Mouse (Mus musculus) heart, postnatal 25 days (tissue): ENCODE results near the gene Galnt13. TPM values are rescaled to one million over a fixed set of nuclear protein-coding genes. Genes with fewer than 3 reads are reported as not detected.
"Not testable (repeated sequence)": the region's sequence is repeated elsewhere in the genome, so short reads cannot be mapped to it uniquely, and the experiment has no call there.

Source experiments
- DNase-seq: peaks from one replicate; pipeline ENCODE4 v3.0.0; 2022; ENCODE audit warnings: low spot score
- intact Hi-C: fragments of 180-260 bp; cut with DNase I; formaldehyde crosslinking; loops from one replicate; pipeline ENCODE4 v1.15.1; 2025
- total RNA-seq, 2 experiments: library from RNA; stranded (reverse); gene quantifications; 2 replicates each; pipeline ENCODE4 v1.2.3; 2021

Galnt13 gene
- total RNA-seq, 2 experiments from 2014 or later: not detected

GRCm38 (mm10) chr2:54906282-54907060, 470.4 kb downstream of the Galnt13 start:
- intact Hi-C loops: no loop called here
- DNase-seq: no peak

GRCm38 (mm10) chr2:54915088-54915670, 479.1 kb downstream of the Galnt13 start:
- DNase-seq: no peak
- intact Hi-C loops: no loop called here

GRCm38 (mm10) chr2:54936369-54936768, 500.3 kb downstream of the Galnt13 start:
- intact Hi-C loops: no loop called here
- DNase-seq: no peak

- DNase-seq: no peak
- intact Hi-C loops: no loop called here
Measured at GRCm38 (mm10) chr2:54937306-54937705, 501.2 kb downstream of the Galnt13 start.

- intact Hi-C loops: no loop called here
- no peak for DNase-seq
Measured at GRCm38 (mm10) chr2:54938075-54938474, 502.0 kb downstream of the Galnt13 start.

GRCm38 (mm10) chr2:54943386-54943785, 507.3 kb downstream of the Galnt13 start:
- DNase-seq: no peak
- intact Hi-C loops: no loop called here

GRCm38 (mm10) chr2:54983839-54984238, 547.7 kb downstream of the Galnt13 start:
- DNase-seq: no peak
- intact Hi-C loops: no loop called here

- DNase-seq, intact Hi-C loops: not testable (repeated sequence)
Measured at GRCm38 (mm10) chr2:55022539-55022938, 586.4 kb downstream of the Galnt13 start.

- DNase-seq: no peak
- intact Hi-C loops: no loop called here
Measured at GRCm38 (mm10) chr2:55034610-55035009, 598.5 kb downstream of the Galnt13 start.

- DNase-seq: no peak
- intact Hi-C loops: no loop called here
Measured at GRCm38 (mm10) chr2:55065469-55066315, 629.6 kb downstream of the Galnt13 start.

GRCm38 (mm10) chr2:55085580-55085979, 649.5 kb downstream of the Galnt13 start:
- no peak for DNase-seq
- intact Hi-C loops: loop anchor here (5.0 kb wide), 1 partner anchor 757 kb away; no protein-coding TSS in a partner anchor

GRCm38 (mm10) chr2:55088034-55088433, 651.9 kb downstream of the Galnt13 start:
- DNase-seq: no peak
- intact Hi-C loops: loop anchor here (5.0 kb wide), 1 partner anchor 754 kb away; no protein-coding TSS in a partner anchor

- intact Hi-C loops: loop anchor here (5.0 kb wide), 2 partner anchors 832 to 937 kb away; no protein-coding TSS in a partner anchor
- no peak for DNase-seq
Measured at GRCm38 (mm10) chr2:55090332-55090731, 654.2 kb downstream of the Galnt13 start.

GRCm38 (mm10) chr2:55091495-55091894, 655.4 kb downstream of the Galnt13 start:
- no peak for DNase-seq
- intact Hi-C loops: loop anchor here (5.0 kb wide), 2 partner anchors 831 to 936 kb away; no protein-coding TSS in a partner anchor

GRCm38 (mm10) chr2:55099100-55099499, 663.0 kb downstream of the Galnt13 start:
- DNase-seq: no peak
- intact Hi-C loops: no loop called here

- intact Hi-C loops: no loop called here
- no peak for DNase-seq
Measured at GRCm38 (mm10) chr2:55101279-55101678, 665.2 kb downstream of the Galnt13 start.

- no peak for DNase-seq
- intact Hi-C loops: no loop called here
Measured at GRCm38 (mm10) chr2:55103521-55103920, 667.4 kb downstream of the Galnt13 start.

GRCm38 (mm10) chr2:55107828-55108227, 671.7 kb downstream of the Galnt13 start:
- intact Hi-C loops: no loop called here
- DNase-seq: no peak

- DNase-seq: no peak
- intact Hi-C loops: no loop called here
Measured at GRCm38 (mm10) chr2:55153089-55153488, 717.0 kb downstream of the Galnt13 start.

GRCm38 (mm10) chr2:55164781-55165180, 728.7 kb downstream of the Galnt13 start:
- intact Hi-C loops: no loop called here
- DNase-seq: no peak
